Mouse (Mus musculus) limb, embryonic 12.5 days (tissue): Measurements from ENCODE around the gene Acp2. TPM values are rescaled to one million over a fixed set of nuclear protein-coding genes. Genes with fewer than 3 reads are reported as not detected.
"Not testable (repeated sequence)": the region's sequence is repeated elsewhere in the genome, so short reads cannot be mapped to it uniquely, and the experiment has no call there.

ENCODE experiments used
- ATAC-seq: fragments of 200-750 bp; cut with Nextera tagmentation; 2 replicates; pipeline ENCODE4 v1.8.0; 2017; ENCODE audit warnings: low read depth, moderate TSS enrichment; ENCODE audit not compliant: insufficient number of reproducible peaks, insufficient read depth, low FRiP score, low TSS enrichment
- H3K27ac ChIP-seq: fragments of 300-500 bp; sonication (generic); 2 replicates; pipeline ENCODE4 v1.5.1; 2016; ENCODE audit warnings: mild to moderate bottlenecking, moderate library complexity
- H3K27me3 ChIP-seq: fragments of 300-500 bp; sonication (generic); 2 replicates; pipeline ENCODE4 v1.6.1; 2016; ENCODE audit warnings: mild to moderate bottlenecking, moderate library complexity
- H3K36me3 ChIP-seq: fragments of 300-500 bp; sonication (generic); 2 replicates; pipeline ENCODE4 v1.6.1; 2016; ENCODE audit warnings: mild to moderate bottlenecking, moderate library complexity
- H3K4me1 ChIP-seq: fragments of 300-500 bp; sonication (generic); replicated peaks from 2 replicates; pipeline ENCODE4 v1.6.1; 2016
- H3K4me2 ChIP-seq: fragments of 300-500 bp; sonication (generic); 2 replicates; pipeline ENCODE4 v1.6.1; 2016; ENCODE audit warnings: mild to moderate bottlenecking, moderate library complexity
- H3K4me3 ChIP-seq: fragments of 300-500 bp; sonication (generic); replicated peaks from 2 replicates; pipeline ENCODE4 v1.5.1; 2016; ENCODE audit warnings: mild to moderate bottlenecking
- H3K9ac ChIP-seq: fragments of 300-500 bp; sonication (generic); replicated peaks from 2 replicates; pipeline ENCODE4 v1.6.1; 2016; ENCODE audit warnings: mild to moderate bottlenecking, moderate library complexity
- H3K9me3 ChIP-seq: fragments of 300-500 bp; sonication (generic); 2 replicates; pipeline ENCODE4 v1.6.1; 2016; ENCODE audit warnings: mild to moderate bottlenecking, moderate library complexity
- WGBS: fragments of 180-500 bp; shearing (Covaris S2); methylation state at CpG from one replicate; pipeline ENCODE4 v1.1.7; 2016; 5-methylcytosine and 5-hydroxymethylcytosine counted together
- polyA plus RNA-seq: library from polyadenylated mRNA; unstranded; fragments of >200 nt; fragmentation: Nextera tagmentation; extraction: Ambion mirVana; gene quantifications from 2 replicates; pipeline ENCODE4 v1.2.1, GENCODE M21; 2016

Acp2 gene
- polyA plus RNA-seq, 1 experiment from 2014 or later: 30.1 TPM

DNA sequence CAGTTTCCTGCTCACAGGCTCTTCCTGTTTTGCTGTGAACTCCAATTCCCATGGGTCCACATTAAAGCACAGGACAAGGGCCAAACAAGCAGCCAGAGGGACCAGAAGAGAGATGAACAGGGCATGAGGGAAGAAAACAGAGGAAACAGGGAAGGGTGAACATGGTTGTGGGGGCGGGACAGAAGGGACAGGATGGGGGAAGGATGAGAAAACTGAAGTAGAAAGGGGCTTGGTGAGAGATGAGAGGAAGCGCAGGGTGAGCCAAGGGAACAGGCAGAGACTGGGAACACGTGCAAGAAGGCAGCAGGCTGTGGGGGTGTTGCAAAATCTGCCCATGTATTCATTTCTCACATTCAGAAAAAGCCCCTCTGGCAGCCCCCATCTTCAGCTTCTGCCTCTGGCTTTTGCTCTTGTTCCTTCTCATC is 6.1 kb upstream of the Acp2 start:
- H3K4me3 ChIP-seq: no peak overlapping the region
- H3K9me3 ChIP-seq: no peaks in the 10 kb centered on the region
- H3K4me1 ChIP-seq: peaks cover 13% of the 10 kb centered on the region
- no peak overlapping the region for H3K4me2 ChIP-seq
- no peak overlapping the region for H3K27ac ChIP-seq
- H3K27me3 ChIP-seq: 0 out of 2 replicates have a peak, but pooled peaks cover 3% of the 10 kb centered on the region
- no peaks in the 10 kb centered on the region for H3K36me3 ChIP-seq
- WGBS: 68% methylated on average over 3 of the region's 3 CpGs
- ATAC-seq: no peak
- H3K9ac ChIP-seq: no peak overlapping the region

DNA sequence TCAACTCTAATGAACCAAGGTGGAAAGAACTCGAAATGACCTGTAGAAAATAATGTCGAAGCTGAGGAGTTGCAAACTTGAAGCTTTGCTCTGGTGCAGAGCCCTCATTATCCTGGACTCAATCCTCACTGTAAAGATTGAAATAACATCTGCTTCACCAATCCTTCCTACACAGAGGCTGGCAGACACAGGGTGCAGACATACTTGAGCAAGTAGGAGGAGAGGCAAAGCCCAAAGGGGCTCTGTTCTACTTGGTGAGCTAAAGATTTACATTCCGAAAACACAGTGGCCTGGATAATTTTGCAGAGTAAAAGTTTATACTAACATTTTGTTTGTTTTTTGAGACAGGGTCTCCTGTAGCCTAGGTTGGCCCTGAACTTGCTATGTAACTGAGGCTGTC is 3.8 kb upstream of the Acp2 start:
- Histone ChIP-seq H3K9ac (no peak overlapping the region), H3K36me3 (no peaks in the 10 kb centered on the region), H3K4me3 (no peak overlapping the region), H3K4me1 (peaks cover 25% of the 10 kb centered on the region), H3K4me2 (no peak overlapping the region), H3K9me3 (no peaks in the 10 kb centered on the region), H3K27me3 (0 out of 2 replicates have a peak, but pooled peaks cover 3% of the 10 kb centered on the region), H3K27ac (no peak overlapping the region)
- WGBS: 92% methylated on average over 3 of the region's 3 CpGs
- no peak for ATAC-seq

DNA sequence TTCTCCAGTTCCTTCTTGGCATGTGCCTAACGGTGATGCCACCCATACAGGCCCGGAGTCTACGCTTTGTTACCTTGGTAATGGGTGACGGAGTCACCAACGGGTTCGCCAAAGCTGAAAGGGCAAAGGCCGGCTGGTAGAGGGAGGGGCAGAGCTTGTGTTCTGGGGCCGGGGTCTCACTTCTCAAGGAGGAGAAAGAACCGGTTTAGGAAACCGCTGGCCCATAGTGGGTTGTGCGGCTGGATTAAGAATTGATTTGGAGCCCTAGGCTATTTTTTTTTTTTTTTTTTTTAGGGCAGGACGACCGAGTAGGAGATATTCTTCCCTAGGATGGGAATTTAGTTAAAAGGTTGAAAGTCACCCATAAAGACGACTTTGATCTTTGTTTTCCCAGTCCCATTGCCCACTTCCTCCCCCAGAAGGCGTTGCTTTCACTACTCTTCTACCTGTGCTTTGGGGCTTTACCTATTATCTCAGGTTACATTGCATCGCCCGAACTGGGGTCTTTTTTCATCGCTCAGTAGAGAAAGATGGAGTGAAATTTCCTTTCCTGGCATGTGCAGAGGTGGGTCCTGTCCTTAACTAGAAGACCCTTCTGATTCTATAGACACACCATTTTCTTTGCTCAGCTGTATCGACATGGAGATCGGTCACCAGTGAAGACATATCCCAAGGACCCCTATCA is 429 bp downstream of the Acp2 start:
- ATAC-seq: peak; percentile 56; the same call in 1 of the 2 replicates
- Histone ChIP-seq H3K4me3 (peak overlapping the region; percentile 78), H3K27ac (peak overlapping the region; percentile 95), H3K27me3 (no peaks in the 10 kb centered on the region), H3K36me3 (peaks cover 34% of the 10 kb centered on the region), H3K9ac (peak overlapping the region; percentile 87), H3K4me2 (peak overlapping the region; percentile 76), H3K9me3 (no peaks in the 10 kb centered on the region), H3K4me1 (peaks cover 17% of the 10 kb centered on the region)
- whole genome bisulfite sequencing: 11% methylated on average over 20 of the region's 20 CpGs

DNA sequence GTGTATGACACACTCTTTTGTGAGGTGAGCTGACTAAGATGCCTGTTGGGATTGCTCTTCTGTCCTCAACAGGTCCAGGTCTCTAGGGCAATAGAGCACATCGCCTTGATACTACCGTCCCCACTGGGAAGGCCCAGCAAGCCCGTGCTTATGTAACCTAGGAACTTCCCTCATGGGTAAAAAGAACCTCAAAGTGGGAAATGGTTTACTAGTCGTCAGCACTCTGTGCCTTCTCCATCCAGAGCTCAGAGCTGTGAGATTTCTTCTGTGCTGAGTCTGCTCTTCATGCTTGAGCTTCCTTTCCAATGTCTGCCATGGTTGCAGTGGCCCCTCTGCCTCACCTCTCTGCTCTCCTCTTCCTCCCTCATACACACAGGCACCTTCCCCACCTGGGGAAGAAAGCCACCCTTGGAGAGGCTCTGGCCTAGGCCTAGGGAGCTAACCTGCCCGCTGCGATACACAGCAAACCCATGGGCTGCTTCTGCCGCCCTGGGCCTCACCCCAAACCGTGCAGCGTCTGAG is 3.6 kb downstream of the Acp2 start:
- Histone ChIP-seq H3K27ac (no peak overlapping the region), H3K9me3 (no peaks in the 10 kb centered on the region), H3K36me3 (peaks cover 63% of the 10 kb centered on the region), H3K4me2 (no peak overlapping the region), H3K4me3 (no peak overlapping the region), H3K27me3 (no peaks in the 10 kb centered on the region), H3K9ac (no peak overlapping the region), H3K4me1 (peaks cover 17% of the 10 kb centered on the region)
- no peak for ATAC-seq
- 92% methylated on average over 9 of the region's 9 CpGs for WGBS

DNA sequence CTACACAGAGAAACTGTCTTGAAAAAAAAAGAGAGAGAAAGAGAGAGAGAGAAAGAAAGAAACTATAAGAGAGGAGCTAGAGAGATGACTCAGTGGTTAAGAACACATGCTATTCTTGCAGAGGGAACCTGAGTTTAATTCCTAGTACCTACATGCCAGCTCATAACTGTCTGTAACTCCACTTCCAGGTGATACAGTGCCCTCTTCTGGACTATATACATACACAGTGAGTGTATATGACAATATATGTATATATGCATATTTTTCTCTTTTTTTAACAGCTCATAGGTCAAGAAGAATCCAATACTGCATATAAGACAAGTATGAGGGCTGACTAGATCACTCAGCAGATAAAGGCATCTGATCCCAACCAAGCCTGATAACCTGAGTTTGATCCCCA is 10.6 kb downstream of the Acp2 start:
- H3K4me3 ChIP-seq: no peak overlapping the region
- H3K27ac ChIP-seq: no peak overlapping the region
- no peaks in the 10 kb centered on the region for H3K27me3 ChIP-seq
- ATAC-seq: no peak
- peaks cover 90% of the 10 kb centered on the region for H3K36me3 ChIP-seq
- no peak overlapping the region for H3K4me2 ChIP-seq
- H3K9ac ChIP-seq: no peak overlapping the region
- H3K4me1 ChIP-seq: no peaks in the 10 kb centered on the region
- no peaks in the 10 kb centered on the region for H3K9me3 ChIP-seq

DNA sequence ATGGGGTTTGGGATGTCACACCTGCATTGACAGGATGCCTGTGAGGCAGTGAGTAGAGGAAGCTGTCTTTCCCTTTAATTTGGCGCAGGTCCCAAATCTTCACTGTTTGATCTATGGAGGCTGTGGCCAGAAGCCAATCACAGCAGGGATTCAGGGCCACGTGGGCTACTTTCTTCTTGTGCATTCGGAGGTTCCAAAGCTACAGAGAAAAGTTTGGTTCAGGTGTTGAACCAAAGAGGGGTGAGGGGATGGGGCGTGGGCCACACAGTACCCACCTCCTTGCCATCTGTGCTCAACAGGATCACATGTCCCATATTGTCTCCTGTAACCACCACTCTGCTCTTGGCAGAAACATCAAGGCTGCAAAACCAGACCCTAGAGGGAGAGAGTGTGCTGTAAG is 14.3 kb downstream of the Acp2 start:
- Histone ChIP-seq H3K9me3 (no peaks in the 10 kb centered on the region), H3K4me1 (no peaks in the 10 kb centered on the region), H3K4me3 (no peak overlapping the region), H3K4me2 (no peak overlapping the region), H3K9ac (no peak overlapping the region), H3K27me3 (no peaks in the 10 kb centered on the region), H3K36me3 (peaks cover 60% of the 10 kb centered on the region), H3K27ac (no peak overlapping the region)
- no peak for ATAC-seq
- 74% methylated on average over 4 of the region's 4 CpGs for WGBS

DNA sequence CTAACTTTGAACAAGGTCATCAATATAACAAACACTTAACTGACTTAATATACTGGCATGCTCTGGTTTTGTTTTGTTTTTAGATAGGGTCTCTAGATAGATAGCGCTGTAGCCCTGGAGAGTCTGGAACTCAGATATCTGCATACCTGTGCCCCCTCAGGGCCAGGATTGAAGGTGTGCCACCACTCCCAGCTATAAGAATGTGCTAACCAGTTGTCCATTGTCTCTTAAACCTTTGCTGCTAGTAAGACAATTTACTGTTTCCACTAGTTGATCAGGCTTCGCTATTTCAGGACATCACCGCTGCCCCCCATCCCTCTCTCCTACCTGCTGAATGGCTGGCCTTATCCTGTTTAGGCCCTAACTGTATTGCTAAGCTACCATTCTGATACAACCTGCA is 17.8 kb downstream of the Acp2 start:
- Histone ChIP-seq H3K27me3 (no peaks in the 10 kb centered on the region), H3K4me1 (no peaks in the 10 kb centered on the region), H3K9ac (no peak overlapping the region), H3K4me3 (no peak overlapping the region), H3K27ac (no peak overlapping the region), H3K9me3 (no peaks in the 10 kb centered on the region), H3K4me2 (no peak overlapping the region), H3K36me3 (peaks cover 30% of the 10 kb centered on the region)
- no peak for ATAC-seq
- WGBS: 97% methylated on average over 3 of the region's 3 CpGs

DNA sequence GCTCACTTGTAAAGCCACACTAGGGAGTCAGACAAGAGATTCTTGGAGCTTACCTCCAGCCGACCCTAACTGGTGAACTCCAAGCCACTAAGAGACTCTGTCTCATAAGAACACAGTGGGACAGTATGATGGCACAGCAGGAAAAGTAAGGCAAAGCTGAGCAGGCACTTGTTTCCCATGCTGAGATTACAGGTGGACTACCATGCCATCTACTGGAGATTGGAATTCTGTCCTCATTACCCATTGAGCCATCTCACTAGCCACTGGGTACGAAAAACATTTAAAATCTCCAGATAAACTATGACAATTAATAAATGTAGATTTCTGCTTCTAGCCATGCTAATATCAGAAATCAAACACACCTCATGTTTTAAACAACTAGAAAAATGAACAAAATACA is 20.9 kb downstream of the Acp2 start:
- Histone ChIP-seq H3K9ac (no peak overlapping the region), H3K27ac (no peak overlapping the region), H3K4me2 (no peak overlapping the region), H3K4me1 (no peaks in the 10 kb centered on the region), H3K9me3 (no peaks in the 10 kb centered on the region), H3K36me3 (peaks cover 2% of the 10 kb centered on the region; the same call in 1 of the 2 replicates), H3K27me3 (no peaks in the 10 kb centered on the region), H3K4me3 (no peak overlapping the region)
- 84% methylated on average over 2 of the region's 2 CpGs for WGBS
- no peak for ATAC-seq

DNA sequence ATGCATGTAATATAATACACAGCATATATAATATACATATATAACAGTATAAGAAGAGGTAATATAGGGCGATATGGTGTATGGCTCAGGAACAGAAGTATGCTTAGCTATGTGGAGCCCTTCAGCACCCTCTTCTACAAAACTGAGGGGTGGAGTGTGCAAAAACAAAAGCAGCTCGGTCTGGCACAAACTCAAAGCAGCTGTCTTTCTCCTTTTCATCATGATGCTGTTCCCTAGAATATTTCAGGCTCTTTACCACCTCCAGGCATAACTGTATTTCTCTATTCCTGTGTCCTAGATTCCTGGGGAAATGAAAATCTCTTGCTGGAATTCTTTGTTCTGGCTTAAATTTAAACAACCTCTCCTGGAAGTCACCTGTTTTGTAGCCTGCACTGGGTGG is 27.1 kb downstream of the Acp2 start:
- no peak for ATAC-seq
- H3K36me3 ChIP-seq: peaks cover 11% of the 10 kb centered on the region; the same call in 1 of the 2 replicates
- H3K4me1 ChIP-seq: no peaks in the 10 kb centered on the region
- H3K4me3 ChIP-seq: no peak overlapping the region
- H3K27ac ChIP-seq: no peak overlapping the region
- 63% methylated on average over 2 of the region's 2 CpGs for WGBS
- H3K9me3 ChIP-seq: no peaks in the 10 kb centered on the region
- no peaks in the 10 kb centered on the region for H3K27me3 ChIP-seq
- H3K4me2 ChIP-seq: no peak overlapping the region
- no peak overlapping the region for H3K9ac ChIP-seq

DNA sequence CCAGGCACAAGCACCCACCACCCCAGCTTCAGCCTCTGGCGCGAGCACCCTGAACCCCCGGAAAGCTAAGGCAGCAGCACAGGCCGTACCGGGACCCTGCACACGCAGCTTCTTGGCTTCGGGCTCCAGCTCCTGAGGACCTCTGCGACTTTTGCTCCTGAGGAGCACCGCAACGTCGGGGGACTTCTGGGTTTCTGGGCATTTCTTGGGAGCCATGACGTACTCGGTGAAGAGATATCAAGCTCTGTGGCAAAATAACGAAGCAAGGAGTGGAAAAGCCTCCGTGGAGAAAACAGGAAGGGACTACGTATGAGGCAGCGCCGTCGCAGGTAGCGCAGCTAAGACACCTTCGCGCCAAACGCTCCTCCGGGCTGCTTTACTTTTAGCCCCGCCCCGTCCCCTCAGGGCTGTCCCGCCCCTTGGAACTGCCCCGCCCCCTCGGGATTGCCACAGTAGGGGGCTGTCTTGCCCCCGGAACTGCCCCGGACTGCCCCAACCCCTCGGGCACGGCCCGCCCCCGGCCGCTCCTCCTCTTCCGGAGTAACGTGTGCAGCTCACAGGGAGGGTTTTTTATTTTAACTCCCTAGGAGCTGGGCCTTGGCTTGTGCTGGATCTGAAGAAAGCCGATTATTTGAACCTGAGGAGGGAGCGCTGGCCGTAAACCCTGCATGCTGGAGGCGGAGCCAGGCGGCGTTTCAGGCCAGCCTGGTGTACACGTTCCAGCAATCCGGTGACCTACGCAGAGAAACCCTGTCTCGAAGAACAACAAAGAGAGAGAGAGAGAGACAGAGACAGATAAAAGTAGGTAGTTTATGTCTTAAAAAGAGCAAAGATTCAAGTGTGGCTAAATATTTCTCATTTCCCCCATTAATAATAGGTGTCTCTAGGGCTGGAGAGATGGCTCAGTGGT is 34.2 kb downstream of the Acp2 start, which contains the start of gene Ddb2:
Gene Ddb2, minus strand, starts transcription at position 382 of the 910 bp plus-strand sequence.
- Histone ChIP-seq H3K9ac (peak within 1 kb of the TSS; percentile 75), H3K9me3 (no peaks in the 10 kb centered on the region), H3K27me3 (no peaks in the 10 kb centered on the region), H3K36me3 (peaks cover 11% of the 10 kb centered on the region; the same call in 1 of the 2 replicates), H3K4me1 (no peaks in the 10 kb centered on the region), H3K4me3 (peak within 1 kb of the TSS; percentile 60), H3K27ac (peak within 1 kb of the TSS; percentile 93), H3K4me2 (peak within 1 kb of the TSS; percentile 78)
- peak; percentile 99 for ATAC-seq
- WGBS: under 1% methylated on average over 48 of the region's 48 CpGs

DNA sequence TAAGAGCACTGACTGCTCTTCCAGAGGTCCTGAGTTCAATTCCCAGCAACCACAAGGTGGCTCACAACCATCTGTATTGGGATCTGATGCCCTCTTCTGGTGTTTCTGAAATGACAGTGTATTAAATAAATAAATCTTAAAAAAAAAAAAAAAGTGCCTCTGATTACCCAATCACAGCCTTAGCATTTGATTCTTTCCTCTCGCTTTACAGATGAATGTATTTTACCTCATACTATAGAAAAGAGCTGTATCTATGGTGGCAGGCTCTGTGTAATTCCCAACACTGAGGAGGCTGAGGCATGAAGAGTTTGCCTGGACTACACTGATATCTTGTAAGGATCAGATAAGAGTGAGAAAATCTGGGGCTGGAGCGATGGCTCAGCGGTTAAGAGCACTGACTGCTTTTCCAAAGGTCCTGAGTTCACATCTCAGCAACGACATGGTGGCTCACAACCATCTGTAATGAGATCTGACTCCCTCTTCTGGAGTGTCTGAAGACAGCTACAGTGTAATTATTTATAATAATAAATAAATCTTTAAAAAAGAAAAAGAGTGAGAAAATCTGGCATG is 34.9 kb downstream of the Acp2 start:
- H3K27me3 ChIP-seq, ATAC-seq, H3K9me3 ChIP-seq, H3K4me1 ChIP-seq, H3K36me3 ChIP-seq: not testable (repeated sequence)
- Histone ChIP-seq H3K4me3 (peak overlapping the region; percentile 60), H3K27ac (peak overlapping the region; percentile 93), H3K4me2 (peak overlapping the region; percentile 78), H3K9ac (peak overlapping the region; percentile 55; the same call in 1 of the 2 replicates)
- WGBS: 21% methylated on average over 4 of the region's 4 CpGs
